Mouse (Mus musculus) lung, postnatal 25 days (tissue): ENCODE measurements around the gene Idh2.
A peak's percentile ranks its signal among the peaks of the same experiment; 100 is the strongest.

Experiments used
- DNase-seq: peaks from one replicate; pipeline ENCODE4 v3.0.0; 2022; ENCODE audit warnings: low spot score

Gene Idh2

GRCm38 (mm10) chr7:80123115-80123514, 7.9 kb upstream of the Idh2 start:
- no peak for DNase-seq

GRCm38 (mm10) chr7:80121083-80121482, 5.9 kb upstream of the Idh2 start:
- DNase-seq: peak; percentile 61

GRCm38 (mm10) chr7:80119198-80119597, 4.0 kb upstream of the Idh2 start:
- no peak for DNase-seq

GRCm38 (mm10) chr7:80116158-80116557, 966 bp upstream of the Idh2 start:
- DNase-seq: no peak

- DNase-seq: peak; percentile 53
These were observed 555 bp downstream of the Idh2 start for GRCm38 (mm10) chr7:80114451-80115223.

GRCm38 (mm10) chr7:80113989-80114388, 1.2 kb downstream of the Idh2 start:
- peak; percentile 83 for DNase-seq

GRCm38 (mm10) chr7:80111066-80112045, 3.8 kb downstream of the Idh2 start:
- no peak for DNase-seq

GRCm38 (mm10) chr7:80106441-80106840, 8.8 kb downstream of the Idh2 start:
- DNase-seq: no peak

GRCm38 (mm10) chr7:80105637-80106390, 9.4 kb downstream of the Idh2 start:
- DNase-seq: no peak

- DNase-seq: no peak
These were observed 11.9 kb downstream of the Idh2 start for GRCm38 (mm10) chr7:80103335-80103734.

GRCm38 (mm10) chr7:80098389-80098976, 16.7 kb downstream of the Idh2 start:
- DNase-seq: no peak

- no peak for DNase-seq
These were observed 19.4 kb downstream of the Idh2 start for GRCm38 (mm10) chr7:80095598-80096309.

GRCm38 (mm10) chr7:80094481-80094880, 20.7 kb downstream of the Idh2 start:
- no peak for DNase-seq

GRCm38 (mm10) chr7:80092351-80093046, 22.7 kb downstream of the Idh2 start:
- DNase-seq: peak; percentile 83

- no peak for DNase-seq
These were observed 23.4 kb downstream of the Idh2 start for GRCm38 (mm10) chr7:80091866-80092210.

- DNase-seq: no peak
These were observed 24.0 kb downstream of the Idh2 start for GRCm38 (mm10) chr7:80091004-80091865.

GRCm38 (mm10) chr7:80090191-80091003, 24.8 kb downstream of the Idh2 start:
- no peak for DNase-seq

GRCm38 (mm10) chr7:80088191-80088590, 27.0 kb downstream of the Idh2 start:
- DNase-seq: no peak
